Mouse (Mus musculus): ENCODE results near the gene Phf14. TPM values are rescaled to one million over a fixed set of nuclear protein-coding genes. Genes with fewer than 3 reads are reported as not detected.

Phf14 gene
- polyA plus RNA-seq, 1 experiment, result 46.3 TPM

GRCm38 (mm10) chr6:11940895-11941294, 33.3 kb downstream of the Phf14 start:
- no peaks in the 10 kb centered on the region for H3K4me1 ChIP-seq (ENCODE audit: control insufficient read depth, insufficient read depth, low read length)
- no peak overlapping the region for H3K4me3 ChIP-seq (ENCODE audit: insufficient read depth, low read length)
- H3K27ac ChIP-seq (ENCODE audit: insufficient read depth, low read length), result no peak overlapping the region
- no peak for TF ChIP-seq CTCF (IDR thresholded peaks at IDR 0.05; ENCODE audit: borderline replicate concordance, insufficient read depth, low read length)
- no peak for TF ChIP-seq POLR2A (IDR thresholded peaks at IDR 0.05; ENCODE audit: low read depth, low read length)

DNA sequence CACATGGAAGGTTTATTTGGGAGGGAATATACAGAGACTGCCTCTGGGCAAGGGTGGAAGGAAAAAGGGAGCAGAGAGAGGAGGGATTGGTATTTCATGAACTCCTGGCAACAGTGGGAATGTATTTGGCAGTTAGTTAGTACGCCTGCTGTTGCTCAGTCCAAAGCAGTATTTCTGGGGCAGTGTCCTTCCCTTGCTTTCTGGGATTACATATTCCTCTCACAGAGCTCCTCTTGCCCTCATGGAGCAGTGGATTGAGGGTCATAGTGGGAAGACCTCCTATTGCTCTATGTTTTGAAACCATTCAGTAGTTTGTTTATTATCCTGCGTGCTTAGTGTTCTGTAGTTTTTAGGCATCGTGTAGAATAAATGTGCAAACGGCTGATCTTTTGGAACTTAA, 34.5 kb downstream of the Phf14 start:
- H3K4me3 ChIP-seq (ENCODE audit: insufficient read depth, low read length), result no peak overlapping the region
- TF ChIP-seq POLR2A (IDR thresholded peaks at IDR 0.05; ENCODE audit: low read depth, low read length) (no peak), CTCF (IDR thresholded peaks at IDR 0.05; ENCODE audit: borderline replicate concordance, insufficient read depth, low read length) (no peak)
- H3K27ac ChIP-seq (ENCODE audit: insufficient read depth, low read length), result no peak overlapping the region
- H3K4me1 ChIP-seq (ENCODE audit: control insufficient read depth, insufficient read depth, low read length), result no peaks in the 10 kb centered on the region

- Histone ChIP-seq H3K4me3 (ENCODE audit: insufficient read depth, low read length) (no peak overlapping the region), H3K27ac (ENCODE audit: insufficient read depth, low read length) (no peak overlapping the region), H3K4me1 (ENCODE audit: control insufficient read depth, insufficient read depth, low read length) (no peaks in the 10 kb centered on the region)
- TF ChIP-seq CTCF (IDR thresholded peaks at IDR 0.05; ENCODE audit: borderline replicate concordance, insufficient read depth, low read length), result no peak
- no peak for TF ChIP-seq POLR2A (IDR thresholded peaks at IDR 0.05; ENCODE audit: low read depth, low read length)
Measured at GRCm38 (mm10) chr6:11948100-11948499, 40.5 kb downstream of the Phf14 start.

DNA sequence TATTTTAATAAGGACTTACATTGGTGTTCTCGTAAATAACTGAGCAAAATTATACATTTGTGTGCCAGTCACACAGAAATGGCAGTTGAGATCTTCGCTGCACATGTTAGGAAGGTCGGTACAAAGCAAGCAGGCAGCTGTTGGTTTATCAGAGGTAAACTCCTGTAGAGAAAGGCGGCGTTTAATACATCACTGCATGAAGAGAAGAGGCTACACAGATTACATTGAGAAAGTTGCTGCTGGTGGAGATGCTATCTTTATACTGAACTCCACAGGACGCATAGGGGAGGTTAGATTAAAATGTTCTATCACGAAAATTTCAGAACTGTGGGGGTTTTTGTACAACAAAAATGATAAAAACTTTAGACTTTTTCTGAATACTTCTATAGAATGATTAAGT, 52.6 kb downstream of the Phf14 start:
- H3K4me1 ChIP-seq (ENCODE audit: control insufficient read depth, insufficient read depth, low read length), result no peaks in the 10 kb centered on the region
- H3K4me3 ChIP-seq (ENCODE audit: insufficient read depth, low read length), result no peak overlapping the region
- H3K27ac ChIP-seq (ENCODE audit: insufficient read depth, low read length), result no peak overlapping the region
- TF ChIP-seq POLR2A (IDR thresholded peaks at IDR 0.05; ENCODE audit: low read depth, low read length), result no peak

GRCm38 (mm10) chr6:11993782-11994181, 86.2 kb downstream of the Phf14 start:
- no peak overlapping the region for H3K27ac ChIP-seq (ENCODE audit: insufficient read depth, low read length)
- TF ChIP-seq POLR2A (IDR thresholded peaks at IDR 0.05; ENCODE audit: low read depth, low read length) (no peak), CTCF (IDR thresholded peaks at IDR 0.05; ENCODE audit: borderline replicate concordance, insufficient read depth, low read length) (no peak)
- no peaks in the 10 kb centered on the region for H3K4me1 ChIP-seq (ENCODE audit: control insufficient read depth, insufficient read depth, low read length)
- no peak overlapping the region for H3K4me3 ChIP-seq (ENCODE audit: insufficient read depth, low read length)

GRCm38 (mm10) chr6:11998576-11998975, 91.0 kb downstream of the Phf14 start:
- H3K4me3 ChIP-seq (ENCODE audit: insufficient read depth, low read length), result no peak overlapping the region
- H3K27ac ChIP-seq (ENCODE audit: insufficient read depth, low read length), result peak overlapping the region; percentile 68
- no peak for TF ChIP-seq POLR2A (IDR thresholded peaks at IDR 0.05; ENCODE audit: low read depth, low read length)
- no peak for TF ChIP-seq CTCF (IDR thresholded peaks at IDR 0.05; ENCODE audit: borderline replicate concordance, insufficient read depth, low read length)
- H3K4me1 ChIP-seq (ENCODE audit: control insufficient read depth, insufficient read depth, low read length), result no peaks in the 10 kb centered on the region

DNA sequence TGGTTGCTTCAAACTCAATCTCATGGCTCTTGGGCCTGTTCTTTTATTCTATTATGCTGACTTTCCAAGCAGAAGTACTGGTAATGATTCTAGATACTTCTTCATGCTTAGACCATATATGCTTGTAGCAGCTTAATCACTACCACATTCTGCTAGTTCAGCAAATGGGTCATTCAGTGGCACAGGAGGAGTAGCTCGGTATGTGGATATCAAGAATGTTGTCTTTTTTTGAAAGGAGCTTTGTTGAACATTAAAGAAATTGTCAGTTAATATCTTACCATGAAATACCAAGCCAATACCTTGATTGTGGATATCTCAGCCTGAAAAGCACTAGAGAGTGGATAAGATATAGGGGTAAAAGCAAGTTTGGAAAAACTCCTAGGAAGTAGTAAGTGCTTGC, 91.9 kb downstream of the Phf14 start:
- Histone ChIP-seq H3K4me3 (ENCODE audit: insufficient read depth, low read length) (no peak overlapping the region), H3K4me1 (ENCODE audit: control insufficient read depth, insufficient read depth, low read length) (no peaks in the 10 kb centered on the region), H3K27ac (ENCODE audit: insufficient read depth, low read length) (peak overlapping the region; percentile 63; the same call in 1 of the 2 replicates)
- TF ChIP-seq POLR2A (IDR thresholded peaks at IDR 0.05; ENCODE audit: low read depth, low read length) (no peak), CTCF (IDR thresholded peaks at IDR 0.05; ENCODE audit: borderline replicate concordance, insufficient read depth, low read length) (no peak)

GRCm38 (mm10) chr6:12005455-12005854, 97.8 kb downstream of the Phf14 start:
- TF ChIP-seq CTCF (IDR thresholded peaks at IDR 0.05; ENCODE audit: borderline replicate concordance, insufficient read depth, low read length) (no peak), POLR2A (IDR thresholded peaks at IDR 0.05; ENCODE audit: low read depth, low read length) (no peak)

GRCm38 (mm10) chr6:12006001-12006400, 98.4 kb downstream of the Phf14 start:
- Histone ChIP-seq H3K27ac (ENCODE audit: insufficient read depth, low read length) (no peak overlapping the region), H3K4me3 (ENCODE audit: insufficient read depth, low read length) (no peak overlapping the region), H3K4me1 (ENCODE audit: control insufficient read depth, insufficient read depth, low read length) (no peaks in the 10 kb centered on the region)
- TF ChIP-seq POLR2A (IDR thresholded peaks at IDR 0.05; ENCODE audit: low read depth, low read length), result no peak
- TF ChIP-seq CTCF (IDR thresholded peaks at IDR 0.05; ENCODE audit: borderline replicate concordance, insufficient read depth, low read length), result no peak

More at GRCm38 (mm10) chr6:12005455-12005854, 97.8 kb downstream of the Phf14 start:
- no peak overlapping the region for H3K27ac ChIP-seq (ENCODE audit: insufficient read depth, low read length)
- H3K4me1 ChIP-seq (ENCODE audit: control insufficient read depth, insufficient read depth, low read length), result no peaks in the 10 kb centered on the region
- H3K4me3 ChIP-seq (ENCODE audit: insufficient read depth, low read length), result no peak overlapping the region

GRCm38 (mm10) chr6:12012103-12012502, 104.5 kb downstream of the Phf14 start:
- Histone ChIP-seq H3K4me3 (ENCODE audit: insufficient read depth, low read length) (no peak overlapping the region), H3K27ac (ENCODE audit: insufficient read depth, low read length) (no peak overlapping the region), H3K4me1 (ENCODE audit: control insufficient read depth, insufficient read depth, low read length) (no peaks in the 10 kb centered on the region)
- TF ChIP-seq CTCF (IDR thresholded peaks at IDR 0.05; ENCODE audit: borderline replicate concordance, insufficient read depth, low read length), result no peak
- TF ChIP-seq POLR2A (IDR thresholded peaks at IDR 0.05; ENCODE audit: low read depth, low read length), result no peak

DNA sequence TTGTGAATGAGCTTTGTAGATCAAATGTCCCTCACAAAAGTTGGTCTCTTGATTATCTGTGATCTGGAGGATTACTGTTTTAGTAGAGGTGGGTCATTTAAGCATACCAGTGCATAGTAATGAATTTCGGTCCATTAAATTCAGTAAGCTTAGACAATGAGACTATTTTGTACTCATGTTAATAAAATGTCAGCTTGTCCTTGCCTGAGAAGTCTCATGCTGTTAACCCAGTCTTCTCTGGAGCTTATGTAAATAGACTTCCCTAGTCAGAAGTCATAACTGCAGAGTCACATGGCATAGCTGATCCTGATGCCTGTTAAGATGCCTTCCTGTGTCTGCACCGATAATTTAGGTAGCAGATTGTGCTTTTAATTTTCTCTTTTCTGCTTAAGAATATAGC, 106.4 kb downstream of the Phf14 start:
- H3K27ac ChIP-seq (ENCODE audit: insufficient read depth, low read length), result no peak overlapping the region
- TF ChIP-seq POLR2A (IDR thresholded peaks at IDR 0.05; ENCODE audit: low read depth, low read length), result no peak
- TF ChIP-seq CTCF (IDR thresholded peaks at IDR 0.05; ENCODE audit: borderline replicate concordance, insufficient read depth, low read length), result no peak
- H3K4me1 ChIP-seq (ENCODE audit: control insufficient read depth, insufficient read depth, low read length), result no peaks in the 10 kb centered on the region
- no peak overlapping the region for H3K4me3 ChIP-seq (ENCODE audit: insufficient read depth, low read length)

Measured in embryonic fibroblast, embryonic 13.5 days (primary cell).